Mouse (Mus musculus) heart, adult 8-10 months (tissue): Measurements from ENCODE around the gene Gm20431. TPM values are rescaled to one million over a fixed set of nuclear protein-coding genes. Genes with fewer than 3 reads are reported as not detected.

Experiments
- DNase-seq: peaks from one replicate; pipeline ENCODE4 v3.0.0; 2022; ENCODE audit warnings: low spot score
- total RNA-seq, 4 experiments: library from RNA; stranded (reverse); gene quantifications; 2 replicates each; pipeline ENCODE4 v1.2.4; 2022

Gm20431 gene
- total RNA-seq, 4 experiments from 2014 or later, result 15.3 to 19.4 (median 18.2) TPM

- no peak for DNase-seq
Measured at GRCm38 (mm10) chr2:167602364-167602763, 58.9 kb downstream of the Gm20431 start.

GRCm38 (mm10) chr2:167600481-167600995, 60.8 kb downstream of the Gm20431 start:
- no peak for DNase-seq

GRCm38 (mm10) chr2:167599917-167600316, 61.4 kb downstream of the Gm20431 start:
- no peak for DNase-seq

GRCm38 (mm10) chr2:167599195-167599594, 62.1 kb downstream of the Gm20431 start:
- no peak for DNase-seq

DNA sequence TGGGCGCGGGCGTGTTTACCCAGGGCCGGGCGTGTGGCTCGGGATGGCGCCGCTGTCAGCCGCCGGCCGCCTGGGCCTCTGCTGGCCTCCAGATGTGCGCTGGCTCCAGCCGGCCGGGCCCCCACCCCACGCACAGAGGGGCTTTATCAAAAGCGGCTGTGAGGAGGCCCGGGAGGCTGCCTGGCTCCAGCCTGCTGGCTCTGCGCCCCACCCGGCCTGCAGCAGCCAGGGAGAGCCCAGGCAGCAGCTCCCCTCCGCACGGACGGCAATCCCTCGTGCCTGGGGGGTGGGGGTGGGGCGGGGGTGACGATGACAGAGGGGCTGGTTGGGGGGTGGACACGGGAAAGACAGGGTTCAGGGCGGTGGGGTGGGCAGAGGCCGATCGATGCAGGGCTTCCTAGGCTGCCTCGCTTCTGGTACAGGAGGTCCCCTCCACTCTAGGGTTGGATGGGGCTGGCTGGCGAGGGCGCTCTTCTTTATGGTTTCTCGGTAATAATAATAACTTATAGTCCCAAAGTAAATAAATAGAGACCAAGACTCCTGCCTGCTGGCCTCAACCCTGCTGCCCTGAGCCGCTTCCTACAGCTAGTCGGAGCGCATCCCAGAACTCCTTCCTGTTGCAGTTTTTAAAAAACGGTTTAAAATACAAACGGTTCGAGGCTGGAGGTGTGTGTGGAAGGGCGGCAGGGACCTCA, 63.7 kb downstream of the Gm20431 start:
- DNase-seq, result no peak

- DNase-seq, result no peak
Measured at GRCm38 (mm10) chr2:167596726-167597491, 64.4 kb downstream of the Gm20431 start.

GRCm38 (mm10) chr2:167596262-167596661, 65.0 kb downstream of the Gm20431 start:
- DNase-seq, result no peak

- peak; percentile 68 for DNase-seq
Measured at GRCm38 (mm10) chr2:167595761-167596171, 65.5 kb downstream of the Gm20431 start.

GRCm38 (mm10) chr2:167594444-167594934, 66.8 kb downstream of the Gm20431 start:
- DNase-seq, result peak; percentile 96

- DNase-seq, result no peak
Measured at GRCm38 (mm10) chr2:167593551-167594250, 67.6 kb downstream of the Gm20431 start.

- DNase-seq, result peak; percentile 82
Measured at GRCm38 (mm10) chr2:167588774-167589577, 72.3 kb downstream of the Gm20431 start.

DNA sequence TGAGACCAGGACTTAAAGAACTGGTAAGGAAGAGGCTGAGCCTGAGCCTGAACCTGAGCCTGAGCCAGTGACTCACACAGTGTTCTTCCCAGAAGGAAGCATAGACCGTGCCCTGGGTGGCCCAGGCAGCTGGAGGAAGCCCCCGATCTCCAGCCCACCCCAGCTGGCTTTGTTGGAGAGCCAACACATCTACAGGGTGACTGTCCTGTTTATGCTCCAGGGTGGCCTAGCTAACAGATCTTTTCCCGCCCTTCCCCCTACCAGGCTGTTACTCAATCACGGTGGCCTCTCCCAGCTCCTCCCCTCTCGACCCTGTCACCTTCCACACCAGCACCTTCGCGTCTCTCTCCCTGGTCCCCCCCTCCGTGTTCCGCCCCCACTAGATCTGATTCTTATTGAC, 74.3 kb downstream of the Gm20431 start:
- DNase-seq, result no peak

DNA sequence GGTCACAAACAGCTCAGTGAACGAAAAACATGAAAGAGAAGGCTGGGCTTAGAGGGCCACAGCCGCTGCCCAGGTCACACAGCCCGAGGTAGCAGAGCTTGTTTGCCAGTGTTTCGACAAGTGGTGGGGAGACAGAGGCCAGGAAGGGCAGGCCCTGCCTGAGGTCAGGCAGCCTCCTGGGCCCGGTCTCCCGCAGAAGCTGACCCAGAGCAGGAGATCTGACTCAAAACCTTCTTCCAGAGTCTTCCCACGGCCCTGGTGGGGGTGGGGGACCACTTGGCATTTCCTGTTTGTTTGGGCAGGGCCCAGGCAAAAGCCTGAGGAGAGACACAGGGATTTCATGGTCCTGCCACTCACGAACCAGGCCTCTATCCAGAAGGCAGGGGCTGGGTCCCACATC, 75.3 kb downstream of the Gm20431 start:
- peak; percentile 48 for DNase-seq

- no peak for DNase-seq
Measured at GRCm38 (mm10) chr2:167585273-167585672, 76.0 kb downstream of the Gm20431 start.

- no peak for DNase-seq
Measured at GRCm38 (mm10) chr2:167583161-167583952, 77.9 kb downstream of the Gm20431 start.

DNA sequence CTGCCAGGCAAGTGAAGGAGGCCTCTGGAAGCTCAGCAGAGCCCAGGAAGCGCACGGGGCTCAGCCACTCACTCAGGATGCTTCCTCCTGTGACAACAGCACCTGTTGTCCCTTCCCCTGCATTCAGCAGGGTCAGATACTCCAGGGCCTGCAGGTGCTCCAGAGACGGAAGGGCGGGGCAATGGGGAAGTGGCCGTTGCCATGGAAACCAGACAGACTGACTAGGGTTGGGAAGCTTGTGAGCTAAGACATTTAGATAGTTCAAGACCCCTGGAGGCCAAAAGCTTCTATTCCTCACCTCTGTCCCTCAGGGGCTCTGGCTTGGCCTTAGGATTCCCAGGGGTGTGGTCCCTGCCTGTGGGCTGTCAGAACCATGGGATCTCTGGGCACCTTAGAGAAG, 82.8 kb downstream of the Gm20431 start:
- no peak for DNase-seq

- no peak for DNase-seq
Measured at GRCm38 (mm10) chr2:167577186-167577785, 84.0 kb downstream of the Gm20431 start.

- DNase-seq, result no peak
Measured at GRCm38 (mm10) chr2:167576121-167576620, 85.1 kb downstream of the Gm20431 start.

DNA sequence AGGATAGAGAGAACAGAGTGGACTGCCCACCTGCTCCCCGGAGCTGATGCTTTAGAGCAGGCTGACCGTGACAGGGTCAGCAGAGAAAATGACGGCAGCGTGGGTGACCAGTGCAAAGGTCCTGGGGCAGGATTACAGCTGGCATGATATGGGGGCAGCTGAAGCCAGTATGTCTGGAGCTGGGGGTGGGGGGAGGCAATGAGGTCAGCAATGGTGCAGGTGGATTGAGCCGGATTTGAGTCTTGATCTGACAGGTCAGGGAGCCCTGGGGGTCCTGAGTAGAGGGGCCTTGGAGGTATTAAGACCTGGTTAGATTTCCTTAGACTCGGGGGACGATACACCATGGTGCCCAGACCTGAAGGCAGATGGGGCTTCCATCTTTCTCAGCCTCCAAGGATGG, 85.7 kb downstream of the Gm20431 start:
- DNase-seq, result no peak

- DNase-seq, result peak; percentile 77
Measured at GRCm38 (mm10) chr2:167574814-167575213, 86.5 kb downstream of the Gm20431 start.
